Mouse (Mus musculus) T-helper 2 cell (primary cell): ENCODE measurements around the gene Dscaml1.

Source experiments
- in situ Hi-C: fragments of 300-600 bp; cut with MboI, MseI; formaldehyde crosslinking; loops from one replicate; pipeline ENCODE4 v1.15.1; 2025; ENCODE audit warnings: high pct_unique_total_duplicates

Gene Dscaml1

DNA sequence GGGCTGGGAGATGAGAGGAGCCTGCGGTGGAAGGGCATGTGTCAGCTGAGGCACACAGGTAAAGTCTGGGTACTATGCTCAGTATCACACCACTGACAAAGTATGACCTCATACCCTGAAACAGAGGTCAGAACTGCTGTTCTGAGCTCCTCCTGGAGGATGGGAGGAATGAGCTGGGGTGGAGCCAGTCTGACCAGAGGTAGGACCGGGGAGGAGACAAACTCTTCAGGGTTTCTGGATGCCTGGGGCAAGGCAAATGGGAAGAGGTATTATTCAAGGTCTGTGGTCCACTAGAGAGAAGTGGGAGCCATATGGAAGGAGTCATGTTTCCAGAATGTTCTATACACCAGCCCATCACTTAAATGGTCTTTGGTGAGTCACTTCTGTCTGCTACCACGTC is 15.3 kb upstream of the Dscaml1 start:
- in situ Hi-C loops = loop anchor here (10.0 kb wide), 1 partner anchor 106 kb away; no protein-coding TSS in a partner anchor

DNA sequence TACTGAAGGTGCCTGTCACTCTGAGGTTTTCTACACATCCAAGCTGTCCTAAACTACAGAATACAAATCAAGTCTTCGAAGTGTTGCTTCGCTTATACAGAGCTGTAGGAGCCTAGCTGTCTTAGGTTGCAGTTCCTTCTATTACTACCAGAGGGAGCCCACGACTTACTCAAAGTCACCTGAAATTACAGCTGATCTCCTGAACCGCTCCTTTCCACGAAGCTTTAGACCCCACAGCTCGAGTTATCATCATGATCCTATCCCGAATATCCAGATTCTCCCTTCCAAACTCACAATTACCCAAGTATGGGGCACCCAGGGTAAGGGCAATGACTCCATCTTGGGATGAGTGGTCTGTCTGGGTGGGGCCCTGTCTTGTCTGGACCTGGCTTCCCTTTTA is 14.6 kb upstream of the Dscaml1 start:
- in situ Hi-C loops = loop anchor here (10.0 kb wide), 1 partner anchor 107 kb away; no protein-coding TSS in a partner anchor

DNA sequence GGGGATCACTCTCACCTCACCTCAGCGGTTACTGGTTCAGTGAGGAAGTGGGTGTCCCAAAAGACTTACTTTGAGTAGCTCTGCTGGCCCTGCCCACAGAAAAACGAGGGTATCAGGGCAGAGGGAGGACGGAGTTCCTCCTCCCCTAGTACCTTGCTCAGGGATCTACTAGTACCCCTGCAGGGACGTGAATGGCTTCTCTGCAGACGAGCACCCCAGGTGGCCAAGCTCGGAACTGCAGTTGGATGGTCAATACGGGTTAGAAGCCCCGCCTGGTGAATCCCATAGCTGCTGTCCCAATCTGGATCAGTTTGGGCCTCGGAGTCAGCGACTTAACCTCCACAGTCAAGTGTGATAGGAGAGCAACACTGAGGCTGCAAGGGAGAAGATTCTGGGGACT is 14.1 kb upstream of the Dscaml1 start:
- in situ Hi-C loops = loop anchor here (10.0 kb wide), 1 partner anchor 107 kb away; no protein-coding TSS in a partner anchor

GRCm38 (mm10) chr9:45412700-45413477 is 13.5 kb upstream of the Dscaml1 start:
- in situ Hi-C loops = loop anchor here (10.0 kb wide), 1 partner anchor 108 kb away; no protein-coding TSS in a partner anchor

DNA sequence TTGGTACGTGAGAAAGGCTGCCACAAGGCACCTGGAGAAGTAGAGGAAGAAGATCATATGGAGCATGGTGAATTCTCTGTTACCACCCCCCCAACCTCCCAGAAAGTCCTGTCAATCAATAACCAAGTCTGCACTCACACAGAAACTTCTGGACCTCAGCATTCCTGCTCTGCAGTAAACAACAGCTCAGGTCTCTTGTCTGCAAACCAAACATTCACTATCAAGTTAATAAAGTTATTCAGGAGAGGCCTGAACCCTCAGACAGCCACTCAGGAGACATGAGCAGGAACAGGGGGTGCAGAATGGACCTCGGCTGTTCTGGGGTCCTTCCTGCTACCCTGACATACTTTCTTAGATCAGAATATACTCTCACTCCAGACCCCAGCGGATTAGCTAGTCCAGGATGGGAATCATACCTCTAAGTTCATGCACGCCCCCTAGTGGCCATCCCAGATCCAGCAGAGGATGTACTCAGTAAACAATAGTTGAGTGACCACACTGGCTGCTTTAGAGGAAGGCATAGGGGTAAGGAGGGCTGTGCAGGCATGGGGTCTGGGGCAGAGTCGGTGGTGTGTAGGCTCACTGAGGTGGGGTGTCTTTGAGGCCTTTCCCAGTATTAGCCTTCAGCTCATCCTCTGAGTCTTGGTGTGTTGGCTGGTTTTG is 12.8 kb upstream of the Dscaml1 start:
- in situ Hi-C loops = loop anchor here (10.0 kb wide), 1 partner anchor 109 kb away; no protein-coding TSS in a partner anchor

DNA sequence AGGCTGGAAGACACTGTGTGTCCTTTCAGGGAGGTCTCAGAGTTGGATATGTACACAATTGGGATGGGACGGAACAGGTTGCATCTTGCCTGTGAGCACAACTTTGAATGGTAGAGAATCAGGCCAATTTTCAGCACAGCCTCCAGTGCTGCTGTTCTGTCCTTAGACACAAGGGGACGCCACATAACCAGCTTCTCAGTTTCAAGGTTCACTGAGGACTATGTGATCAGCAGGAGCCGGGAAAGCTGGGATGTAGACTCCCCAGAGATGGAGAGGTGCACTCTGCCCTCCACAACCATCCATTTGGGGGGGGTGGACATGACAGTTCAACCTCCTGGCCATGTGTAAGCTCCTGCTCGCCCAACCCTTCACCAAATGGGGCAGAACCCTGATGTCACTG is 10.5 kb upstream of the Dscaml1 start:
- in situ Hi-C loops = loop anchor here (10.0 kb wide), 1 partner anchor 111 kb away; no protein-coding TSS in a partner anchor

GRCm38 (mm10) chr9:45417245-45417644 is 9.2 kb upstream of the Dscaml1 start:
- in situ Hi-C loops = loop anchor here (10.0 kb wide), 1 partner anchor 112 kb away; no protein-coding TSS in a partner anchor

GRCm38 (mm10) chr9:45418252-45418651 is 8.2 kb upstream of the Dscaml1 start:
- in situ Hi-C loops = loop anchor here (10.0 kb wide), 1 partner anchor 113 kb away; no protein-coding TSS in a partner anchor

DNA sequence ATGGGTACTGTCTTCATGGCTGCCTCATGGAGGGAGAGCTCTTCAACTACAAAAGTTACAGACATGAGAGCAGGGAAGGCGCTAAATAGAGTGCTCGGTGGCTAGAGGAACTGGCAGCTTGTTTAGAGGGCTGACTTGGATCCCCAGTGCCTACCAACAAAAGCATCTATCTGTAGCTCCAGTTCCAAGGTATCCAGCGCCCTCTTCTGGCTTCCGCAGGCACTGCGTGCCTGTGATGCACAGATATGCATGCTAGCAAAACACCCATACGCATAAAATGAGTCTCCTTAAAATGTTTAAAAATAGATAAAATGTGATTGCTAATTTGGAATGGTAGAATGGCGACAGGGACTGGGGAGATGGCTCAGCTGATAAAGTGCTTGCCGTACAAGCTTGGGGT is 5.2 kb upstream of the Dscaml1 start:
- in situ Hi-C loops = no loop called here

DNA sequence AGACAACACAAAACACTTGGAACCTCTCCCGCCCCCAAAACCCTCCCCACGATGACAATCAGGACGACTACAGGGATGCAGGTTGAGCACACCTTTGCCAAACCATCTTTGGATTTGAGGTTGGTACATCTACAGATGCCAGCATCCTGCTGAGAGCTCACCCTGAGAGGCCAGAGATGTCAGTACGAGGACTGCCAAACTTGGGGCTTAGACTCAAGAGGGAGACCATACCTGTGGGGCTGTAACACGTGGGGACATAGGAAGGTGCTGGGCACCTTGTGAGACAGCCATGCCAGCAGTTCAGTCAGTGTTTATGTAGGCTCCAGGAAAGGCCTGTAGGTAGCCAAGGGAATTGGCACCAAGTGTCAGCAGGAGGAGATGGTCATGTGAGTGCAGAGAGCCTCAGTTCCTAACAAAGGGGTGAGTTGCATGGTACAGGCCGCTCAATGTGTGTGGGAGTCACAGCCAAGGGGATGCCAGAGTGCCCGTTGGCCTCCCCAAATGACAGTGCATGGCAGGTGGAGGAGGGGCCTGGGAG is 3.6 kb upstream of the Dscaml1 start:
- in situ Hi-C loops = no loop called here

- in situ Hi-C loops = no loop called here
Measured at GRCm38 (mm10) chr9:45429392-45429791, 3.0 kb downstream of the Dscaml1 start.

DNA sequence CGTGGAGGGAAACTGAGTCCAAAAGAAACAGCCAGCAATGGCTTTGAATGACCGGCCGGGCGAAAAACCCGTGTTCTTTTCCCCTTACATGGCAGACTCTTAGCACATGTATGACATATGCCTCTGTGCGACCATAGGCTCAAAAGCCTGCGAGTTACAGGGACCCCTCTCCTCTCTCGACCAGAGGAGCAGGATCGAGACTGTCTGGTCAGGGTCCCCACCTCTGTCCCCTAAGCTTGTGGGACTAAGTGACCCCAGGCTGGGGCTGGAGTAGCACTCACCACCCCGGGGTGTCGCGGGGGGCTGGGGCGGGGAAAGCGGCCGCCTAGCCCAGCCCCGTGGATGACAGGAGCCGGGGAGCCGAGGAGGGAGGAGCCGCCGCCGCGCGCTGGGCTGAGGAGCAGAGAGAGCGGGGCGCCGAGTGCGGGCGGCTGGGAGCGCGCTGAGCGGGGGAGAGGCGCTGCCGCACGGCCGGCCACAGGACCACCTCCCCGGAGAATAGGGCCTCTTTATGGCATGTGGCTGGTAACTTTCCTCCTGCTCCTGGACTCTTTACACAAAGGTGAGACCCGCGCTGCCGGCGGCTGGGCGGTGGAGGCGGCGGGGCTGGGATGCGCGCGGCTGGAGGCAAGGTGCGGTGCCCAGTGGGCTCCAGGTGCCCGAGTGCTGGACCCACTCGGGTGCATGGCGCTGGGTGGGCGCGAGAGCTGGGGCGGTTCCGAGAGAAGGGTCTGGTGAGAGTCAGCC is 3.7 kb downstream of the Dscaml1 start:
- in situ Hi-C loops = no loop called here

GRCm38 (mm10) chr9:45430698-45430959 is 4.2 kb downstream of the Dscaml1 start:
- in situ Hi-C loops = no loop called here

DNA sequence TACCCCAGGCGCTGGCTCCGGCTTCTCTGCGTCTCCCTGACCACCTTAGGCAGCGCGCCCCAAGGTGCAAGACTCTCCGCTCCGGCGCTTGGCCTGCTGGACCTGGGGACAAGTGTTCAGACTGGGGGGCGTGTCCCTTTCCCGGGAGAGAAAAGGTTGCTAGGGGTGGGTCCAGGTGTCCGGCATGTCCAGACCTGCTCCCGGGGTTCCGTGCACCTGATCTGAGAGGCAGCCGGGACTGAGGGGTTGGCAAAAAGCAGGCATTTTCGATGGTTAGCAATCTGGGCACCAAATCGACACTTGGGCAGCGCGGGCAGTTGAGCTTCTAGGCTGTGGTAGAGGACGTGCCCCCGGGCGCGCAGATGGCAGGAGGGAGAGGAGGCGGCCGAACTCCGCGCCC is 4.7 kb downstream of the Dscaml1 start:
- in situ Hi-C loops = no loop called here

DNA sequence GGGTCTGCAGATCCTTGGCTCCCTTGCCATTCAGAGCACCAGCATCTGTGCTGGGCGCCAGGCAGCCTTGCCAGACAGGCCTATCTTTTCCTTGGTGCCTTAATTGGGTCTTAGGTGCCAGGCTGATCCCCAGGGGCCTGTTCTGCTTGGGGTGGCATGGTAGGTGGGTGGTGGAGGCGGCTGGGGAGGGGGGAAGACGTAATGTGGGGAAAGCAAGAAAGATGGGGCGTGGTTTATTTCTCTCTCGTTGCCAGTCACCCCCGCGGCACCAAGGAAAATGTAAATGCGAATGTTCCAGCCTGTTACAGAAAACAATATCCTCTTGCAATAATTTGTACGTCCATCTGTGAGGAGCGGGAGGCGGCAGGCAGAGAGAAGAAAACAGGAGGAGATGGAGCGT is 6.2 kb downstream of the Dscaml1 start:
- in situ Hi-C loops = no loop called here

- in situ Hi-C loops = no loop called here
Measured at GRCm38 (mm10) chr9:45433119-45433518, 6.7 kb downstream of the Dscaml1 start.

GRCm38 (mm10) chr9:45434171-45434570 is 7.7 kb downstream of the Dscaml1 start:
- in situ Hi-C loops = no loop called here

DNA sequence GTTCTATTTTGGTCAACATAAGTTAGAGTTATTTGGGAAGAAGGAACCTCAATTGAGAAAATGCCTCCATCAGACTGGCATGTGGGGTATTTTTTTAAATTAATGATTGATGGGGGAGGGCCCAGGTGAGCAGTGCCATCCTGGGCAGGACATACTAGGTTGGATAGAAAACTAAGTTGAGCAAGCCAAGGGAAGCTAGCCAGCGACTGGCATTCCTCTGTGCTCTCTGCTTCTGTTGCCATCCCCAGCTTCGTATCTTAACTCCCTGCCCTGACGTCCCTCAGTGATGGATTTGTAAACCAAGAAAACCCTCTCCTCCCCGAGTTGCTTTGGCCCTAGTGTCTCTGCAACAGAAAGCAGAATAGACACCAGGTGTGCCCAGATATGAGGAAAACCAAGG is 12.6 kb downstream of the Dscaml1 start:
- in situ Hi-C loops = no loop called here

DNA sequence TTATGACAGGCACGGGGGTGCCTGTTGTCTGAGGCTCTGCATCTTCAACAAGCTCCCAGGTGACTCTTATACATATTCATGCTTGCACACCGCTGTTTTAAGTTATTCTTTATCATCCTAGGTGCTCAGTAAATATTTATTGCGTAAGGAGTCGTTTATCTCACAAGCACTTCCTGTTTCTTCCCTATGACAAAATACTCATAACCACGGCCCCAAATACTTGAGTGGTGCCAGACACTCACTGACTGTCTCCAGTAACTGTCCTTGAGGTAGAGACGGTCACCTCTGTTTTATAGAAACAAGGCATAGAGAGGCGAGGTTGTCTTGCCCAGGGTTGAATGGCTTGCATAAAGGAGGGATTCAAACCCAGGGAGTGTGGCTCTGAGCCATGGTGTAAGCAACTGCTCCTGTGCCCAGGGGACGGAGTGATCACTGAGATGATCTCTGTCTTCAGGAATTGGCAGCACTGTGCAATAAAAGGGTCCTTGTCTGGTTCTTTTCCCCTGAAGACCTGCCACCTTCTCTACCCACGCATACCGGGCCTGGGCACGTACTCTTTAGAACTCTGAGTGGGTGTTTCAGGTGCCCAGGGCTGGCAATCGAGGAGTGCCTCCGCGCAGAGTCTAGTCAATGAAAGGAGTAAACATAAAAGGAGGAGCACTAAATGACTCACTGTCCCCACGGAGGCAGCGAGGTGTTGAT is 13.8 kb downstream of the Dscaml1 start:
- in situ Hi-C loops = no loop called here

DNA sequence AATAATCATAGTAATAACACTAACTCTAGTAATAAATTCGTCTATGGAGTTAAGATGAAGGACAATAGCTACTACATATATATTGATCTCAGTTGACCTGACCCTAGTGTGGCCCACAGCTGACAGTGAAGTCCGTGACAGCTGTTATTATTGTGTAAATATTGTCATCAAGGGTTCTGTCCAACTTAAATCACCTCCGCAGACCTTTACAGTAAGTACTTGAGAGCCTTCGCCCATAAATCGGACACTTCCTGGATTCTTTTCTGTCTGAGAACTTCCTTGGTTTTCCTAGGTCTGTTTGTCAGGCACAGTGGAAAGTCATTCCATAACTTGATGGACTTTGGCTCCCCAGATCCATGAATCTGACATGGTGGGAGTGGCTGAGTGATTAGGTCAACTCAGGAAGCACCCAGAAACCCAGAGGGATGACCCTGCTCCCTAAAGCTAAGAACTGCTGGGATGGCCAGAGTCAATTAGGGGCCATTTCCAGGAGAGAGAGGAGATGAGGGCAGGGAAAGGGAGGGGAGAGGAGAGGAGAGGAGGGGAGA is 17.9 kb downstream of the Dscaml1 start:
- in situ Hi-C loops = no loop called here

DNA sequence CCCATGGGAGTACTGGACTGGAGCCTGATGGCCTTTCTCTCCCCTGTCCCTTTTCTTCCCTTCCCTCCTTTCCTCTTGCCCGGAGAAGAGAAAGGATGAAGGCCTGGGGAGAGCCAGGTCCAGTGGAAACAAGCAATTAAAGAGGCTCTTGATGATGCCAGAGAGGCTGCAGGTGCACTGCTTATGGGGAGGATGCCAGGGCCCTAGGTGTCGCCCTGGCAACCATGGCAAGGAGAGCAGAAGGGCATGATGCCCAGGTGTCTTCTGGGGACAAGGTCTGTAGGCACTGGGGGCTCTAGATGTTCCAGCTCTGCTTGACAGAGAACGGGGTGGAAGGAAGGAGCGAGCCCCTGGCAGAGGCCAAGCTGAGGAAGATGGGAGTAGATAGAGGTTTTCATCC is 23.2 kb downstream of the Dscaml1 start:
- in situ Hi-C loops = no loop called here
